In genomic region chr6:34866786-34867185, GRCm38 (mm10) we compare ENCODE assay signal across 12 mouse cellular contexts. TPM values are rescaled to one million over a fixed set of nuclear protein-coding genes. Genes with fewer than 3 reads are reported as not detected.
DNase-seq lines count a peak whose midpoint lies in the region; ATAC-seq and TF ChIP-seq lines count a peak whose summit lies in the region.
"Had no signal": no experiment of that assay in that cellular context is flagged by ENCODE, and none has a peak within 500 bp of the region (broad histone marks: within the 10 kb centered on the region; RNA-seq: fewer than 3 reads in every experiment).

No protein-coding gene starts in this region.

- H3K27me3 ChIP-seq in heart, postnatal 0 days (ENCODE audit: control insufficient read depth, insufficient read depth, low read length) = no peaks in the 10 kb centered on the region
- H3K27me3 ChIP-seq: limb, embryonic 13.5 days had no signal

- 75% methylated on average over 8 of the region's 8 CpGs for WGBS in heart, postnatal 0 days

- H3K9ac ChIP-seq in heart, postnatal 0 days (replicated peaks; ENCODE audit: low read depth, low read length) = no peak overlapping the region
- H3K9ac ChIP-seq: limb, embryonic 13.5 days had no signal

- no peaks in the 10 kb centered on the region for H3K36me3 ChIP-seq in heart, postnatal 0 days (replicated peaks; ENCODE audit: control insufficient read depth, insufficient read depth, low read length)
- H3K36me3 ChIP-seq: limb, embryonic 13.5 days had no signal

- peaks cover 13% of the 10 kb centered on the region for H3K4me1 ChIP-seq in heart, postnatal 0 days (ENCODE audit: control insufficient read depth, insufficient read depth)

- TF ChIP-seq EP300 in heart, postnatal 0 days (IDR thresholded peaks at IDR 0.05; ENCODE audit: low read depth) = no peak

- no peak overlapping the region for H3K4me2 ChIP-seq in heart, postnatal 0 days (ENCODE audit: low read depth, low read length)
- H3K4me2 ChIP-seq: limb, embryonic 13.5 days had no signal

- H3K9me3 ChIP-seq in heart, postnatal 0 days (replicated peaks; ENCODE audit: control insufficient read depth, low read length) = no peaks in the 10 kb centered on the region
- H3K9me3 ChIP-seq: limb, embryonic 13.5 days had no signal

- H3K27ac ChIP-seq in layer of hippocampus, adult 2 months = peak overlapping the region; percentile 1; the same call in 1 of the 2 replicates
- H3K27ac ChIP-seq in heart, postnatal 0 days (ENCODE audit: low read depth) = peak overlapping the region; percentile 88
- H3K27ac ChIP-seq: limb, embryonic 13.5 days had no signal

- intact Hi-C loops in gastrocnemius, postnatal 14 days (cut with DNase I; ENCODE audit: low total_unique reads) = no loop called here

- H3K4me3 ChIP-seq in layer of hippocampus, adult 2 months = no peak overlapping the region
- no peak overlapping the region for H3K4me3 ChIP-seq in heart, postnatal 0 days (ENCODE audit: low read depth, low read length)
- H3K4me3 ChIP-seq: limb, embryonic 13.5 days had no signal

- no peak for ATAC-seq in heart, postnatal 0 days (ENCODE audit: insufficient read depth, low read depth)

- no peak for TF ChIP-seq CTCF in layer of hippocampus, adult 2 months (conservative IDR thresholded peaks at IDR 0.05)
- no peak for TF ChIP-seq CTCF in heart, postnatal 0 days (IDR thresholded peaks at IDR 0.05; ENCODE audit: low read depth)

- peak; percentile 26 for DNase-seq in embryo, embryonic 10 days (ENCODE audit: low spot score)
- no peak for DNase-seq in embryo, embryonic 11 days
- DNase-seq in layer of hippocampus, adult 2 months (ENCODE audit: low spot score in 2 of 2) = no peak
- DNase-seq in layer of hippocampus, postnatal 36 days = no peak
- peak; percentile 70 for DNase-seq in ES-CJ7 (ENCODE audit: low read depth, low spot score)
- no peak for DNase-seq in heart, postnatal 0 days (ENCODE audit: low spot score)
- DNase-seq in adrenal gland, adult 18-20 months (ENCODE audit: low spot score in 2 of 2) = no peak
- no peak for DNase-seq in gastrocnemius, postnatal 14 days
- DNase-seq: kidney, postnatal 25 days had no signal

RNA-seq across cellular contexts. Expression of gene Tmem140, which starts 3.8 kb away (rescaled TPM):
- total RNA-seq in layer of hippocampus, adult 2 months (2021) = 1 to 10 TPM; 2.3 to 2.9 TPM
- 1 to 10 TPM; 1.8 to 2.4 TPM for total RNA-seq in layer of hippocampus, postnatal 36 days (2021)
- total RNA-seq in heart, postnatal 0 days (2014; rRNA removed; ENCODE audit: low replicate concordance) = 7.7 and 10.6 TPM in 2 replicates
- polyA plus RNA-seq in heart, postnatal 0 days (2015; fragmentation: Nextera tagmentation; extraction: Ambion mirVana) = 5.3 and 6.1 TPM in 2 replicates
- 10 to 100 TPM; 23.8 to 39.5 TPM for total RNA-seq in adrenal gland, adult 18-20 months (2021)
- 10 to 100 TPM; 12.7 to 15.5 TPM for total RNA-seq in gastrocnemius, postnatal 14 days (2021)

RNA-seq across cellular contexts. Expression of gene Cyren, which starts 11.1 kb away (rescaled TPM):
- 1 to 10 TPM; 5.5 to 5.9 TPM for total RNA-seq in layer of hippocampus, adult 2 months (2021)
- 1 to 10 TPM; 5.9 to 7.5 TPM for total RNA-seq in layer of hippocampus, postnatal 36 days (2021)
- total RNA-seq in heart, postnatal 0 days (2014; rRNA removed; ENCODE audit: low replicate concordance) = 1.7 and 6.3 TPM in 2 replicates
- 6.1 and 6.3 TPM in 2 replicates for polyA plus RNA-seq in heart, postnatal 0 days (2015; fragmentation: Nextera tagmentation; extraction: Ambion mirVana)
- 1 to 10 TPM; 6.9 to 7.6 TPM for total RNA-seq in adrenal gland, adult 18-20 months (2021)
- total RNA-seq in gastrocnemius, postnatal 14 days (2021) = 1 to 10 TPM; 4.0 to 5.0 TPM

RNA-seq across cellular contexts. Expression of gene Wdr91, which starts 43.9 kb away (rescaled TPM):
- 10 to 100 TPM; 34.9 to 37.9 TPM for total RNA-seq in layer of hippocampus, adult 2 months (2021)
- total RNA-seq in layer of hippocampus, postnatal 36 days (2021) = 10 to 100 TPM; 35.1 to 36.5 TPM
- total RNA-seq in heart, postnatal 0 days (2014; rRNA removed; ENCODE audit: low replicate concordance) = 24.9 and 25.2 TPM in 2 replicates
- polyA plus RNA-seq in heart, postnatal 0 days (2015; fragmentation: Nextera tagmentation; extraction: Ambion mirVana) = 7.7 and 8.6 TPM in 2 replicates
- total RNA-seq in adrenal gland, adult 18-20 months (2021) = 10 to 100 TPM; 13.0 to 18.6 TPM
- 1 to 10 TPM; 9.3 to 9.7 TPM for total RNA-seq in gastrocnemius, postnatal 14 days (2021)

RNA-seq across cellular contexts. Expression of gene Stra8, which starts 53.2 kb away (rescaled TPM):
- not detected for total RNA-seq in layer of hippocampus, adult 2 months (2021)
- not detected for total RNA-seq in layer of hippocampus, postnatal 36 days (2021)
- not detected in 2 replicates for total RNA-seq in heart, postnatal 0 days (2014; rRNA removed; ENCODE audit: low replicate concordance)
- not detected in 2 replicates for polyA plus RNA-seq in heart, postnatal 0 days (2015; fragmentation: Nextera tagmentation; extraction: Ambion mirVana)
- not detected for total RNA-seq in adrenal gland, adult 18-20 months (2021)
- total RNA-seq in gastrocnemius, postnatal 14 days (2021) = not detected
- polyA plus RNA-seq: gonadal fat pad, adult 2 months; limb, embryonic 13.5 days; neural tube, embryonic 14.5 days had no signal

Comparison
In these comparisons a context has a peak if more than half of its experiments do, and no peak if none do; other contexts are left out.
1. DNase-seq: peak in embryo, embryonic 10 days (single experiment) and ES-CJ7 (single experiment); none in embryo, embryonic 11 days (single experiment), layer of hippocampus, adult 2 months (0 of 2), layer of hippocampus, postnatal 36 days (0 of 2), heart, postnatal 0 days (single experiment), adrenal gland, adult 18-20 months (0 of 2) and gastrocnemius, postnatal 14 days (single experiment).